Mouse (Mus musculus) ES-E14 (cell line): ENCODE results near the gene Ttf2.

Experiments
- CHD2 ChIP-seq: IDR thresholded peaks from 2 replicates; pipeline ENCODE4 v1.6.1; 2014; ENCODE audit warnings: mild to moderate bottlenecking, low read depth, low read length, inconsistent platforms
- HCFC1 ChIP-seq: IDR thresholded peaks from 2 replicates; pipeline ENCODE4 v1.6.1; 2012; ENCODE audit warnings: low read length, inconsistent platforms, borderline replicate concordance; ENCODE audit not compliant: insufficient read depth
- MAFK ChIP-seq: IDR thresholded peaks from 2 replicates; pipeline ENCODE4 v1.6.1; 2014; ENCODE audit warnings: mild to moderate bottlenecking, low read depth, low read length, inconsistent platforms; ENCODE audit not compliant: insufficient read depth
- ZC3H11A ChIP-seq: IDR thresholded peaks from 2 replicates; pipeline ENCODE4 v1.6.1; 2012; ENCODE audit warnings: low read depth, mild to moderate bottlenecking, inconsistent platforms, low read length, borderline replicate concordance

DNA sequence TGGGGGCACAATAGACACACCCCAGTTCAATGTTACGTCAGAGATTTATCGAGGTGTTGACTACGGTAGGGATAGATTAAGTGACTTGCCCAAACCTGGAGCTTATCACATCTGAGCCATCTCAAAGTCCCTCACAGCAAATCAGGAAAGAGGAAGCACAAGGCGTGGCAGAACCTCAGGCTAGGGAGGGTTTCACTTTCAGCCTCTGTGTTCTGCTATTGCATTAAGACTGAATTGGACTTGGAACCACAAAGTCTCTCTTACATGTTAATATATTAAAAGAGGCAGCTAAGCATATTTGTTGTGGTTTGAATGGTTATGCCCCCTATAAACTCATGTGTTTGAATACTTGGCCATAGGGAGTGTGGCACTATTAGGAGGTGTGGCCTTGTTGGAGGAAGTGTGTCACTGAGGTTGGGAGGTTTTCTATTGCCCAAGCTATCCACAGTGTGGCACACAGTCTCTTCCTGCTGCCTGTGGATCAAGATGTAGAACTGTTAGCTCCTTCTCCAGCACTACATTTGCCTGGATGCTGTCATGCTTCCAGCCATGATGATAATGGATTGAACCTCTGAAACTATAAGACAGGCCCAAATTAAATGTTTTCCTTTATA is 41.2 kb upstream of the Ttf2 start:
- no peak for TF ChIP-seq MAFK
- TF ChIP-seq CHD2: no peak
- no peak for TF ChIP-seq HCFC1
- TF ChIP-seq ZC3H11A: no peak
